Mouse (Mus musculus) hindbrain, embryonic 10.5 days (tissue): ENCODE data around the gene Fbxl18. TPM values are rescaled to one million over a fixed set of nuclear protein-coding genes. Genes with fewer than 3 reads are reported as not detected.
A peak's percentile ranks its signal among the peaks of the same experiment; 100 is the strongest.
"Not testable (repeated sequence)": the region's sequence is repeated elsewhere in the genome, so short reads cannot be mapped to it uniquely, and the experiment has no call there.

Experiments used
- DNase-seq: peaks from one replicate; pipeline ENCODE4 v3.0.0-alpha.2; 2017; ENCODE audit warnings: low spot score
- H3K27ac ChIP-seq: fragments of 300-500 bp; sonication (generic); 2 replicates; pipeline ENCODE4 v1.5.1; 2016; ENCODE audit warnings: mild to moderate bottlenecking, moderate library complexity
- H3K27me3 ChIP-seq: fragments of 300-500 bp; sonication (generic); 2 replicates; pipeline ENCODE4 v1.6.1; 2016; ENCODE audit warnings: mild to moderate bottlenecking; ENCODE audit not compliant: poor library complexity, insufficient read depth, severe bottlenecking
- H3K36me3 ChIP-seq: fragments of 300-500 bp; sonication (generic); 2 replicates; pipeline ENCODE4 v1.6.1; 2016; ENCODE audit warnings: mild to moderate bottlenecking, moderate library complexity
- H3K4me1 ChIP-seq: fragments of 300-500 bp; sonication (generic); replicated peaks from 2 replicates; pipeline ENCODE4 v1.6.1; 2016; ENCODE audit warnings: mild to moderate bottlenecking
- H3K4me3 ChIP-seq: fragments of 300-500 bp; sonication (generic); 2 replicates; pipeline ENCODE4 v1.5.1; 2016; ENCODE audit warnings: mild to moderate bottlenecking, moderate library complexity
- H3K9me3 ChIP-seq: fragments of 300-500 bp; sonication (generic); 2 replicates; pipeline ENCODE4 v1.6.1; 2016; ENCODE audit warnings: mild to moderate bottlenecking, moderate library complexity
- WGBS: fragments of 180-500 bp; shearing (Covaris S2); methylation state at CpG from one replicate; pipeline ENCODE4 v1.1.7; 2016; 5-methylcytosine and 5-hydroxymethylcytosine counted together
- polyA plus RNA-seq: library from polyadenylated mRNA; unstranded; fragments of >200 nt; fragmentation: Nextera tagmentation; extraction: Ambion mirVana; gene quantifications from 2 replicates; pipeline ENCODE4 v1.2.1, GENCODE M21; 2016

The Fbxl18 gene
- polyA plus RNA-seq, 1 experiment from 2014 or later, result 24.2 TPM

DNA sequence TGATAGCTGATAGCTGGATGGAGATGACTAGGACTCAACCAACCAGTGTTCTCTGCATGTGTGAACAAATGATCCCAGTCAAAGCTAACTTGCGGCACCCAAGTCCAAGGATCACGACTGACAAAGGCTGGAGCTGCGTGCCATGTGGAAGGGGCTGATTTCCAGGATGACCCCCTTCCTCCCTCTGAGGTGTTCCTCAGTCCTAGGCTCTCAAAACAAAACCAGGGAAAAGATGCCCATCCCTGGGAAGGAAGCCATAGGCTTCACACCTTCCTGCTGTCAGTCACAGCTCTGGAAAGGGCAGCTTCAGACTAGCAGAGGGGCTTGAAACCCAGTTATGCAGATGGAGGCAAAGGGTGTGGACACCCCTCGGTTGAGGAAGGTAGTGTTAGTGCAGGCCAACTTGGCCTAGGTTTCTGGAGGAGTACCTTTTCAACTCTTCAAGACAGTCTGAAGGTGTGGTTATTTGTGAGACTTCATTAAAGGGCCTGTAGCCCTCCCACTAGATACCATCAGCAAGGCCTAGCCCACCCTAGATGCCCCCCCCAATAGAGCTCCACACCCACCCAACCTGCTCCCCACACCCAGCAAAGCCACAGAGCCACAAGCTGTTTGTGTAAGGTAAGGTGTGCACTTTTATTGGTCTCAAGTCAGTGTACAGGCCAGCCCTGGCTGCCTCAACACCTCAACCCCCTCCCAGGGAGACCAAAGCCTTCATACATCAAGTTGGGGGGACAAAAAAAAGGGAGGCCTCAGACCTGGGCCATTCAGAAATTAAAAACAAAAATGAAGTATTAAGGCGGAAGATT lies 7.5 kb upstream of the Fbxl18 start:
- Histone ChIP-seq H3K4me1 (peaks cover 28% of the 10 kb centered on the region), H3K27me3 (peaks cover 6% of the 10 kb centered on the region; the same call in 1 of the 2 replicates), H3K4me3 (peak overlapping the region; percentile 20; the same call in 1 of the 2 replicates), H3K36me3 (peaks cover 74% of the 10 kb centered on the region), H3K9me3 (no peaks in the 10 kb centered on the region), H3K27ac (peak overlapping the region; percentile 18; the same call in 1 of the 2 replicates)
- WGBS, result 63% methylated on average over 5 of the region's 5 CpGs
- no peak for DNase-seq

GRCm38 (mm10) chr5:142901846-142902505 lies 6.8 kb upstream of the Fbxl18 start:
- 73% methylated on average over 4 of the region's 4 CpGs for WGBS
- Histone ChIP-seq H3K4me3 (no peak overlapping the region), H3K27ac (no peak overlapping the region), H3K27me3 (peaks cover 6% of the 10 kb centered on the region; the same call in 1 of the 2 replicates), H3K9me3 (no peaks in the 10 kb centered on the region), H3K4me1 (peaks cover 21% of the 10 kb centered on the region), H3K36me3 (peaks cover 78% of the 10 kb centered on the region)
- DNase-seq, result peak; percentile 42

DNA sequence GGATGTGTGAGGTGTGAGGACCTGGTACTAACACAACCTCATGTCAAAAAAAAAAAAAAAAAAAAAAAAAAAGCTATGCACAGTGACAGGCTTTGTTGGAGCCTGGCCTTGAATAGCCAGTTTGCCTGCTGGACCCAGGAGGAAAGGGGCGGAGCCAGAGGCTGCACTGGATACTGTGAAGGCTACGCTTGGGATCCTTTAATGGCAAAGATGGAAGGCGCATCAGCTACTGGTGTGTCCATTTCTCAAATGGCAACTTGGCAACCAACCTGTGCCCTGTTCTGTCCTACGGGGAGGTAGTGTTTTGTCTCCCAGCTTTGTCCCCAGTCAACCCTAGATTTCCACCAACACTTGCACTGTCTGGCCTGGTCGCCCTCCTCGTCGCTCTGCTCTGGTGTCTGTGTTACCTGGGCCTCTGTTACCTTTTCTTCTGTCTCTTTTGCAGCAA lies 6.2 kb upstream of the Fbxl18 start:
- H3K4me3 ChIP-seq, result no peak overlapping the region
- H3K4me1 ChIP-seq, result peaks cover 18% of the 10 kb centered on the region
- H3K27me3 ChIP-seq, result peaks cover 6% of the 10 kb centered on the region; the same call in 1 of the 2 replicates
- no peaks in the 10 kb centered on the region for H3K9me3 ChIP-seq
- DNase-seq, result peak; percentile 56
- WGBS, result 87% methylated on average over 7 of the region's 7 CpGs
- H3K27ac ChIP-seq, result no peak overlapping the region
- H3K36me3 ChIP-seq, result peaks cover 78% of the 10 kb centered on the region

- Histone ChIP-seq H3K4me3 (no peak overlapping the region), H3K9me3 (no peaks in the 10 kb centered on the region), H3K27me3 (peaks cover 3% of the 10 kb centered on the region; the same call in 1 of the 2 replicates), H3K36me3 (peaks cover 74% of the 10 kb centered on the region), H3K27ac (no peak overlapping the region), H3K4me1 (peaks cover 21% of the 10 kb centered on the region)
- no peak for DNase-seq
- WGBS, result 91% methylated on average over 7 of the region's 7 CpGs
Measured at GRCm38 (mm10) chr5:142900651-142901050, 5.4 kb upstream of the Fbxl18 start.

DNA sequence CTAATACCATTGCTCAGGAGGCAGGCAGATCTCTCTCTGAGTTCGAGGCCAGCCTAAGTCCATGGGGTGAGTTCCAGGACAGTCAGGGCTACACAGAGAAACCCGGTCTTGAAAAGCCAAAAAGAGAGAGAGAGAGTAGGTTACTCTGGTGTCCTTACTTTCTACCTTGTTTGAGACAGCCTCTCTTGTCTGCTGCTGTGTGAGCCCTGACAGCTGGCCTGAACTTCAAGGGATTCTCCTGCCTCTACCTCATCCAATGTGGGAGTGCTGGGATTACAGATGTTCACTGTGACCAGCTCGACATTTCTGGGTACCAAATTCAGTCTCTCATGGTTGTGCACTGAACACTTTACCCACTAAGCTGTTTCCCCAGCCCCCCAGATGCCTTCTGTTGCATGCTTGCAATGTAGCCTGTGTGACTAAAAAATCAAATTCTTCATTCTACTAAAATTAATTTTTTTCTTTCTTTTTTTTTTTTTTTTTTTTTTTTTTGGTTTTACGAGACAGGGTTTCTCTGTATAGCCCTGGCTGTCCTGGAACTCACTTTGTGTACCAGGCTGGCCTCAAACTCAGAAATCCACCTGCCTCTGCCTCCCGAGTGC lies 4.8 kb upstream of the Fbxl18 start:
- no peak for DNase-seq
- Histone ChIP-seq H3K27me3 (no peaks in the 10 kb centered on the region), H3K9me3 (no peaks in the 10 kb centered on the region), H3K4me1 (peaks cover 24% of the 10 kb centered on the region), H3K36me3 (peaks cover 68% of the 10 kb centered on the region), H3K27ac (no peak overlapping the region), H3K4me3 (no peak overlapping the region)
- 84% methylated on average over 5 of the region's 5 CpGs for WGBS

GRCm38 (mm10) chr5:142899057-142899601 lies 3.9 kb upstream of the Fbxl18 start:
- no peaks in the 10 kb centered on the region for H3K9me3 ChIP-seq
- DNase-seq, result no peak
- H3K27me3 ChIP-seq, result no peaks in the 10 kb centered on the region
- H3K4me3 ChIP-seq, result no peak overlapping the region
- peaks cover 22% of the 10 kb centered on the region for H3K4me1 ChIP-seq
- peaks cover 59% of the 10 kb centered on the region for H3K36me3 ChIP-seq
- H3K27ac ChIP-seq, result no peak overlapping the region
- WGBS, result 88% methylated on average over 9 of the region's 9 CpGs

DNA sequence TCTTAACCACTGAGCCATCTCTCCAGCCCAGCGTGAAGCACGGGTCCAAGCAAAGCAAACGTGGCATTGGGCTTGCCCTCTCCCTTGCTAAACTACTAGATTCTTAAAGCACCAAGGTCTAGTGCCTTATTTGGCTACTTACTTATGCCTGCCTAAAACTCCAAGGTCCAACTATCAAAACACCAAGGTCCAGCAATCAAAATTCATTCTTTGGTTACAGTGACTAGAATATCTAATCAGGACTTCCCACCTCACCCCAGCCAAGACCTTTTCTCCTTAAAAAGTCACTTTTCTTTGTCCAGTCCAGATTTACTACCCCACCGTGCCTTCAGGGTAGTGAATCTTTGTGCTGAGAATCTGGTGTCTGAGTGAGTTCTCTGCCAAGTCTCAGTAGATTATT lies 3.1 kb upstream of the Fbxl18 start:
- Histone ChIP-seq H3K4me3 (no peak overlapping the region), H3K4me1 (peaks cover 24% of the 10 kb centered on the region), H3K27ac (no peak overlapping the region), H3K9me3 (no peaks in the 10 kb centered on the region), H3K36me3 (peaks cover 52% of the 10 kb centered on the region), H3K27me3 (no peaks in the 10 kb centered on the region)
- DNase-seq, result no peak
- 90% methylated on average over 4 of the region's 4 CpGs for WGBS

DNA sequence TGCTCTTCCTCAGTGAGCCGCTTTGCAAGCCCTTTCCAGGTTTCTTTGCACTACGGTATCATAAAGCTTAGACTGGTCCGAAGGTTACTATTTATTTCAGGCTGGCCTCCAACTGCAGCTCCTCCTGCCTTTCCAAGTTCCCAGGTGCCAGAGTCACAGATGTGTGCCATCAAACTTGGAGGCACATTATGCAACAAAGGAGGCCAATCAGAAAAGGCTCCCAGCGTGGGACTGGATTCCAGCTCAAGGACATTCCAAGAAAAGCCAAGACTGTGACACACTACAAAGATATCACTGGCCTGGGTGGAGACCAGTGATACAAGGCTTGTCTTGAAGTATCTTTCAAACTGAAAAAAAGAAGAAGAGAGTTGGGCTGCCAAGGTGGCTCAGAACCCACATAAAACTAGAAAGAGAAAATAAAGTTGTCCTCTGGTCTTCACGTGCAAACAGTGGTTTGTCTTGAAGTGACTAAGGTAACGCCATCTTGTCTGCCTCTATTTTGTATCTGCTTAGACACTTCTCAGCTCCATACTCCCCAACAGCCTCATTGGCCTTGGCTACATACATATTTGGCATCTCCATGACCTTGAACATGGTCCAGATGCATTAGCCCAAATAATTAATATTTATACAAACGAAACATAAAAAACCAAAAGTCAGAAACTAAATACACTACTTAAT lies 2.5 kb upstream of the Fbxl18 start:
- 95% methylated on average over 7 of the region's 7 CpGs for WGBS
- Histone ChIP-seq H3K9me3 (no peaks in the 10 kb centered on the region), H3K36me3 (peaks cover 45% of the 10 kb centered on the region), H3K4me3 (no peak overlapping the region), H3K4me1 (peaks cover 24% of the 10 kb centered on the region), H3K27me3 (no peaks in the 10 kb centered on the region), H3K27ac (no peak overlapping the region)
- DNase-seq, result no peak

GRCm38 (mm10) chr5:142896713-142897112 lies 1.5 kb upstream of the Fbxl18 start:
- no peaks in the 10 kb centered on the region for H3K27me3 ChIP-seq
- H3K27ac ChIP-seq, result no peak overlapping the region
- H3K36me3 ChIP-seq, result peaks cover 36% of the 10 kb centered on the region
- 97% methylated on average over 5 of the region's 5 CpGs for WGBS
- peaks cover 24% of the 10 kb centered on the region for H3K4me1 ChIP-seq
- H3K4me3 ChIP-seq, result no peak overlapping the region
- no peak for DNase-seq
- no peaks in the 10 kb centered on the region for H3K9me3 ChIP-seq

DNA sequence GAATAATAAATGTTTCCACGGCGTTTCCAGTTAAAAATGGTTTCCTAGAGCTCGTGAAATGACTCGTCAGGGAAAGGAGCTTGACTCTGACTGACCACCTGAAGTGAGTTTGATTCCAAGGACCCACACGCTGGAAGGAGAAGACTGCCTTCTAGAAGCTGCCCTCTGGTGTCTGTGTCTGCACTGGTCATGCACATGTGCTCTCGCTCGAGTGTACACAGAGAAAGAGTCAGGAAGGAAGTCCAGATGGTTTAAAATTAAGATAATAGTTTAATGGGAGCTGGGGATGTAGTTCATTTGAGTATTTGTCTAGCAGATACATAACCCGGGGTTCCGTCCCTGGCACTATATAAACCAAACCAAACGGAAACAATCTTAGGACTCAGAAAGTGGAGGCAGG lies 971 bp upstream of the Fbxl18 start:
- WGBS, result 88% methylated on average over 10 of the region's 10 CpGs

GRCm38 (mm10) chr5:142891396-142891795 lies 3.8 kb downstream of the Fbxl18 start:
- Histone ChIP-seq H3K4me3 (no peak overlapping the region), H3K9me3 (no peaks in the 10 kb centered on the region), H3K27me3 (no peaks in the 10 kb centered on the region), H3K36me3 (peaks cover 23% of the 10 kb centered on the region), H3K4me1 (peaks cover 24% of the 10 kb centered on the region), H3K27ac (no peak overlapping the region)
- 90% methylated on average over 6 of the region's 6 CpGs for WGBS
- DNase-seq, result no peak

More for the DNA sequence above, 971 bp upstream of the Fbxl18 start:
- no peak for DNase-seq
- Histone ChIP-seq H3K27me3 (no peaks in the 10 kb centered on the region), H3K4me1 (peaks cover 24% of the 10 kb centered on the region), H3K27ac (no peak overlapping the region), H3K36me3 (peaks cover 30% of the 10 kb centered on the region), H3K9me3 (no peaks in the 10 kb centered on the region), H3K4me3 (peak overlapping the region; percentile 68; the same call in 1 of the 2 replicates)

DNA sequence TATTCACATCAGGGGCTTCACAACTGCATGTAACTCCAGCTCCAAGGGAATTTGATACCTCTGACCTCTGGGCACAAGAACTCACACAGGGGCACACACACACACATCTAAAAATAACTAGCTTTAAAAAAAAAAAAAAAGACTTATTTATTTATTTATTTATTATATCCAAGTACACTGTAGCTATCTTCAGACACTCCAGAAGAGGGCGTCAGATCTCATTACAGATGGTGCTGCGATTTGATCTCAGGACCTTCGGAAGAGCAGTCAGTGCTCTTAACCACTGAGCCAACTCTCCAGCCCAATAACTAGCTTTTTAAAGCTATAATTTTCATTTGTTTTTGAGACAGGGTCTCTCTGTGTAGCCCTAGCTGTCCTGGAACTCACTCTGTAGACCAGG lies 7.7 kb downstream of the Fbxl18 start:
- not testable (repeated sequence) for H3K4me3 ChIP-seq, H3K27me3 ChIP-seq, H3K27ac ChIP-seq, DNase-seq, H3K4me1 ChIP-seq, H3K9me3 ChIP-seq
- WGBS, result 90% methylated on average over 3 of the region's 3 CpGs
- peaks cover 62% of the 10 kb centered on the region for H3K36me3 ChIP-seq
